Comparison of ENCODE assay signal across 8 mouse cellular contexts in genomic region chr8:124950069-124950456, GRCm38 (mm10). TPM values are rescaled to one million over a fixed set of nuclear protein-coding genes. Genes with fewer than 3 reads are reported as not detected.
DNase-seq lines count a peak whose midpoint lies in the region; ATAC-seq and TF ChIP-seq lines count a peak whose summit lies in the region.

No protein-coding gene starts in this region.

- TF ChIP-seq RAD21 in MEL (IDR thresholded peaks at IDR 0.05; ENCODE audit: low read depth, low read length) = no peak

- ATAC-seq in heart, embryonic 13.5 days (ENCODE audit: extremely low read depth, insufficient number of reproducible peaks, low FRiP score, low TSS enrichment) = no peak

- H3K9me3 ChIP-seq in heart, embryonic 13.5 days = no peaks in the 10 kb centered on the region
- no peaks in the 10 kb centered on the region for H3K9me3 ChIP-seq in MEL (replicated peaks; ENCODE audit: insufficient read depth, low read length)
- H3K9me3 ChIP-seq in hindbrain, embryonic 10.5 days = no peaks in the 10 kb centered on the region
- no peaks in the 10 kb centered on the region for H3K9me3 ChIP-seq in midbrain, embryonic 10.5 days (replicated peaks)

- no peak for DNase-seq in heart, adult 11 months
- peak; percentile 62 for DNase-seq in MEL (ENCODE audit: low read depth, low spot score)
- peak; percentile 22 for DNase-seq in hindbrain, embryonic 10.5 days (ENCODE audit: low spot score)
- DNase-seq in midbrain, embryonic 10.5 days (ENCODE audit: low spot score) = peak; percentile 26
- no peak for DNase-seq in right cerebral cortex, adult 18-20 months
- DNase-seq in cerebellum, postnatal 36 days = no peak
- no peak for DNase-seq in left cerebral cortex, adult 18-20 months (ENCODE audit: low spot score in 2 of 2)

- H3K79me2 ChIP-seq in MEL (ENCODE audit: control insufficient read depth, insufficient read depth, low read length, poor library complexity) = peaks cover 28% of the 10 kb centered on the region

- 0 out of 2 replicates have a peak, but pooled peaks cover 5% of the 10 kb centered on the region for H3K36me3 ChIP-seq in heart, embryonic 13.5 days
- H3K36me3 ChIP-seq in MEL (ENCODE audit: control insufficient read depth in 1 of 2, insufficient read depth in 2 of 2, low read length in 2 of 2) = peaks cover 0 to 20% of the 10 kb centered on the region in 2 experiments; a peak in 2 of 4 replicates
- no peaks in the 10 kb centered on the region for H3K36me3 ChIP-seq in hindbrain, embryonic 10.5 days
- 0 out of 2 replicates have a peak, but pooled peaks cover 3% of the 10 kb centered on the region for H3K36me3 ChIP-seq in midbrain, embryonic 10.5 days

- H3K27me3 ChIP-seq in heart, embryonic 13.5 days (replicated peaks) = no peaks in the 10 kb centered on the region
- no peaks in the 10 kb centered on the region for H3K27me3 ChIP-seq in MEL (ENCODE audit: control insufficient read depth in 1 of 2, insufficient read depth in 2 of 2, low read length in 2 of 2)
- H3K27me3 ChIP-seq in hindbrain, embryonic 10.5 days (ENCODE audit: insufficient read depth, poor library complexity, severe bottlenecking) = no peaks in the 10 kb centered on the region
- H3K27me3 ChIP-seq in midbrain, embryonic 10.5 days (ENCODE audit: low read depth, poor library complexity, severe bottlenecking) = no peaks in the 10 kb centered on the region

- peak overlapping the region; percentile 98 for H3K27ac ChIP-seq in heart, embryonic 13.5 days (replicated peaks)
- H3K27ac ChIP-seq in MEL (ENCODE audit: control insufficient read depth, low read depth, low read length) = peak overlapping the region; percentile 88
- H3K27ac ChIP-seq in hindbrain, embryonic 10.5 days = peak overlapping the region; percentile 99
- H3K27ac ChIP-seq in midbrain, embryonic 10.5 days (replicated peaks) = peak overlapping the region; percentile 90

- peak overlapping the region; percentile 84 for H3K4me3 ChIP-seq in heart, embryonic 13.5 days
- peak overlapping the region; percentile 90 to 100 for H3K4me3 ChIP-seq in MEL (ENCODE audit: control insufficient read depth in 1 of 2, insufficient read depth in 1 of 2, low read depth in 2 of 2, low read length in 2 of 2)
- peak overlapping the region; percentile 94 for H3K4me3 ChIP-seq in hindbrain, embryonic 10.5 days
- peak overlapping the region; percentile 95 for H3K4me3 ChIP-seq in midbrain, embryonic 10.5 days

- TF ChIP-seq EP300 in MEL (IDR thresholded peaks at IDR 0.05; ENCODE audit: low read depth in 1 of 2, low read length in 2 of 2) = no peak

- WGBS in heart, embryonic 13.5 days = 33% methylated on average over 10 of the region's 10 CpGs
- WGBS in hindbrain, embryonic 10.5 days = 47% methylated on average over 10 of the region's 10 CpGs
- WGBS in midbrain, embryonic 10.5 days = 52% methylated on average over 10 of the region's 10 CpGs

- peak overlapping the region; percentile 92 for H3K4me2 ChIP-seq in heart, embryonic 13.5 days

- H3K9ac ChIP-seq in heart, embryonic 13.5 days = peak overlapping the region; percentile 97
- H3K9ac ChIP-seq in MEL (ENCODE audit: control insufficient read depth, low read depth, low read length, poor library complexity, severe bottlenecking) = peak overlapping the region; percentile 82

- TF ChIP-seq POLR2A in MEL (IDR thresholded peaks at IDR 0.05; ENCODE audit: control insufficient read depth in 1 of 2, insufficient read depth in 1 of 2, low read depth in 1 of 2, low read length in 2 of 2, poor library complexity in 1 of 2) = no peak

- TF ChIP-seq CTCF in MEL (IDR thresholded peaks at IDR 0.05 in 2 of 3, conservative IDR thresholded peaks at IDR 0.05 in 1 of 3; ENCODE audit: control insufficient read depth in 1 of 3, insufficient read depth in 1 of 3, low read depth in 2 of 3, low read length in 3 of 3, poor library complexity in 1 of 3, severe bottlenecking in 1 of 3) = no peak

- peaks cover 47% of the 10 kb centered on the region for H3K4me1 ChIP-seq in heart, embryonic 13.5 days
- peaks cover 8 to 24% of the 10 kb centered on the region in 2 experiments for H3K4me1 ChIP-seq in MEL (ENCODE audit: control insufficient read depth in 1 of 2, insufficient read depth in 2 of 2, low read length in 2 of 2)
- H3K4me1 ChIP-seq in hindbrain, embryonic 10.5 days (replicated peaks) = peaks cover 36% of the 10 kb centered on the region
- peaks cover 39% of the 10 kb centered on the region for H3K4me1 ChIP-seq in midbrain, embryonic 10.5 days

TF ChIP-seq in MEL, 35 proteins besides CTCF, POLR2A, EP300 and RAD21:
- TF ChIP-seq SIN3A (IDR thresholded peaks at IDR 0.05; ENCODE audit: low read length) (peak; percentile 26), POLR2AphosphoS5 (IDR thresholded peaks at IDR 0.05; ENCODE audit: borderline replicate concordance, low read depth, low read length) (no peak), MAX (IDR thresholded peaks at IDR 0.05; ENCODE audit: low read length) (0 out of 2 replicates have a peak, but pooled peaks have one; percentile 17), UBTF (IDR thresholded peaks at IDR 0.05; ENCODE audit: borderline replicate concordance, insufficient read depth, low read depth, low read length) (no peak), NELFE (IDR thresholded peaks at IDR 0.05; ENCODE audit: low read depth, low read length) (no peak), MXI1 (IDR thresholded peaks at IDR 0.05; ENCODE audit: low read depth, low read length) (peak; percentile 76; the same call in 1 of the 2 replicates), TBP (IDR thresholded peaks at IDR 0.05; ENCODE audit: low read depth, low read length) (peak; percentile 7; the same call in 1 of the 2 replicates)

RNA-seq across cellular contexts. Expression of gene Egln1, which starts 0.9 kb away (rescaled TPM):
- polyA plus RNA-seq in heart, embryonic 13.5 days (2015; fragmentation: Nextera tagmentation; extraction: Ambion mirVana) = 13.5 and 15.0 TPM in 2 replicates
- 42.9 and 47.1 TPM in 2 replicates for total RNA-seq in MEL (2012; rRNA removed)
- 10 to 100 TPM in 1 of 2 experiments, not detected in 1; 55.0 TPM for polyA plus RNA-seq in MEL (2012; ENCODE audit: insufficient read depth in 1 of 2, insufficient read length in 2 of 2, low read depth in 1 of 2, low replicate concordance in 2 of 2, missing spikeins in 1 of 2)
- polyA plus RNA-seq in hindbrain, embryonic 10.5 days (2016; fragmentation: Nextera tagmentation; extraction: Ambion mirVana) = 10.1 and 12.2 TPM in 2 replicates
- polyA plus RNA-seq in midbrain, embryonic 10.5 days (2016; fragmentation: Nextera tagmentation; extraction: Ambion mirVana) = 11.9 and 12.3 TPM in 2 replicates
- total RNA-seq in left cerebral cortex, adult 18-20 months (2021) = 10 to 100 TPM; 61.4 to 69.5 TPM

RNA-seq across cellular contexts. Expression of gene Sprtn, which starts 52.4 kb away (rescaled TPM):
- polyA plus RNA-seq in heart, embryonic 13.5 days (2015; fragmentation: Nextera tagmentation; extraction: Ambion mirVana) = 6.8 and 7.1 TPM in 2 replicates
- total RNA-seq in MEL (2012; rRNA removed) = 23.2 and 27.2 TPM in 2 replicates
- 10 to 100 TPM in 1 of 2 experiments, not detected in 1; 31.8 TPM for polyA plus RNA-seq in MEL (2012; ENCODE audit: insufficient read depth in 1 of 2, insufficient read length in 2 of 2, low read depth in 1 of 2, low replicate concordance in 2 of 2, missing spikeins in 1 of 2)
- polyA plus RNA-seq in hindbrain, embryonic 10.5 days (2016; fragmentation: Nextera tagmentation; extraction: Ambion mirVana) = 11.0 and 11.7 TPM in 2 replicates
- 10.6 and 14.7 TPM in 2 replicates for polyA plus RNA-seq in midbrain, embryonic 10.5 days (2016; fragmentation: Nextera tagmentation; extraction: Ambion mirVana)
- 10 to 100 TPM; 13.0 to 13.5 TPM for total RNA-seq in left cerebral cortex, adult 18-20 months (2021)

RNA-seq across cellular contexts. Expression of gene Exoc8, which starts 52.6 kb away (rescaled TPM):
- 5.9 and 6.2 TPM in 2 replicates for polyA plus RNA-seq in heart, embryonic 13.5 days (2015; fragmentation: Nextera tagmentation; extraction: Ambion mirVana)
- total RNA-seq in MEL (2012; rRNA removed) = 14.4 and 16.9 TPM in 2 replicates
- polyA plus RNA-seq in MEL (2012; ENCODE audit: insufficient read depth in 1 of 2, insufficient read length in 2 of 2, low read depth in 1 of 2, low replicate concordance in 2 of 2, missing spikeins in 1 of 2) = 1 to 10 TPM in 1 of 2 experiments, not detected in 1; 9.5 TPM
- polyA plus RNA-seq in hindbrain, embryonic 10.5 days (2016; fragmentation: Nextera tagmentation; extraction: Ambion mirVana) = 8.4 and 9.5 TPM in 2 replicates
- 8.4 and 9.6 TPM in 2 replicates for polyA plus RNA-seq in midbrain, embryonic 10.5 days (2016; fragmentation: Nextera tagmentation; extraction: Ambion mirVana)
- total RNA-seq in left cerebral cortex, adult 18-20 months (2021) = 10 to 100 TPM; 33.4 to 34.2 TPM

Comparison
In these comparisons a context has a peak if more than half of its experiments do, and no peak if none do; other contexts are left out.
1. DNase-seq: peak in MEL (single experiment), hindbrain, embryonic 10.5 days (single experiment) and midbrain, embryonic 10.5 days (single experiment); none in heart, adult 11 months (single experiment), right cerebral cortex, adult 18-20 months (single experiment), cerebellum, postnatal 36 days (0 of 2) and left cerebral cortex, adult 18-20 months (0 of 2).
2. Peak in every context shown above with its lines, with median percentiles within 50 percentile points of each other: H3K27ac ChIP-seq and H3K4me3 ChIP-seq.